Mouse (Mus musculus) megakaryocyte-erythroid progenitor cell, adult 5-6 weeks (primary cell): ENCODE measurements around the gene Gata1. TPM values are rescaled to one million over a fixed set of nuclear protein-coding genes. Genes with fewer than 3 reads are reported as not detected.
A peak's percentile ranks its signal among the peaks of the same experiment; 100 is the strongest.
"Not testable (repeated sequence)": the region's sequence is repeated elsewhere in the genome, so short reads cannot be mapped to it uniquely, and the experiment has no call there.

ENCODE experiments used
- ATAC-seq: replicated peaks from 2 replicates; pipeline ENCODE4 v1.8.0; 2016; ENCODE audit warnings: mild to moderate bottlenecking, inconsistent platforms; ENCODE audit not compliant: severe bottlenecking, poor library complexity, low FRiP score, low TSS enrichment
- total RNA-seq, 2 experiments: library from RNA; stranded (forward) in 1 of 2; stranded (reverse) in 1 of 2; fragments of 200-1000, 215-1000 nt in 1 of 2; fragments of >200 nt in 1 of 2; fragmentation: Nextera tagmentation in 1 of 2; gene quantifications; 2 replicates each; pipeline ENCODE4 v1.2.3; 2014 to 2017

Gata1 gene
- total RNA-seq, 2 experiments from 2014 or later: 145 to 213 TPM

DNA sequence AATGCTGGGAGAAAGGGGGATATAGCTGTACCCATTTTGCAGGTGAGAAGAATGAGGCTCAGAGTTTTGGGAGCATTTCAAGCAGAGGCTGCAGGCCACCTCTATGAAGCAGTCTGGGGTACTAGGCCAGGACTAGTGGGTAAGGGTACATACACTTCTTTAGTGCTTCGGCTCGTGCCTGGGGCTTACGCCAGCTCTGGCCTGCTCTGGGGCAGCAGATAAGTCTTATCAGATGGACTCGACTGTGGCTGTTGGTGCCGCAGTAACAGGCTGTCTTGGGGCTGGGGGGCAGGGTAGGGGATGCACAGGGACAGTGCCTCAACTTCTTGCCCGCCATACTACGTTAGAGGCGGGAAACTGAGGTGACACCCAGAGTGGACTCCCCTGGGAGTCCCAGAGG is 9.6 kb downstream of the Gata1 start:
- ATAC-seq: peak; percentile 66

DNA sequence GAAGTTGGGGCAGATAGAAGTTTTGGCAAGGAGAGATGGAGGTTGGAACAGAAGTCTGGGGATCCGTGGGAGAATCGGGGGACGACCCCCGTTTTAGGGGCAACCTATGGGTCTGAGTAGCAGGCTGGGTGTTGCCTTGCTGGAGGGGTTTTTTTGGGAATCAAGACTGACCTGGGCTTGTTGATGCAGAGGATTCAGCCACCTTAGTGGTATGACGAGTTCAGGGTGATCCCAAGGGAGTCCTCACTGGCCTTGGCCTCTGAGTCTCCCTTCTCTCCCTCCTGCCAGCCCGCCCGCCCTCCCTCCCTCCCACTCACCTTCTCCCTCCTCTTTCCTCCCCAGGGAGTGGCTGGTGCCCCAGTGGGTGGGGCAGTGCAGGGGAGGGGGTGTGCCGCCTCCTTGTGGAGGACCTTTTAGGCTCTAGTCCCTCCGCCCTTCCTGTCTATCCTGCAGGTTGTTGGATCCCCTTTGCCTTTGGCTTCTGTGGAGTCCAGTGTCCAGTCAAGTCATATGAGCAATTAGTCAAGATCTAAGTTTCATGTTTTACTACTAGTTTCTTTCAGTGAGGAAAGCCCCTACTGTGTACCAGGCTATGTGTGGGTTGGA is 10.2 kb downstream of the Gata1 start:
- peak; percentile 55 for ATAC-seq

DNA sequence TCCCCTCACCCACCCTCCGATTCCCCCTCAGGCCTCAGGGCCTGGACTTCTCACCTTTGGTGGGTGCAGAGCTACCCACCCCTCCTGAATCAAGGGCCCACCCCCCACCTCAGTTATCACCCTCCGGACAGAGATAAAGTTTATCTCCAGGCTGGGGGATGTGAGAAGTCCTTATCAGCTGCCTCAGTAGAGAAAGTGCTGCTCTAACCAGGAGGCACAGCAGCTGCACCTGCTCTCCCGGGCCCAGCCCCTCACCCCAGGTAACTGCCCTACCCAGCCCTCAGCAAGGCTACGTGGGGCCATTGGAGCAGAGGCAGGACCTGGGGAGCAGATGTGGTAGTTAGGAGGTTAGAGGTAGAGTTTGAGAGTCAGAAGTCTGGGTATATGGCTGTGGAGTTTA is 11.7 kb downstream of the Gata1 start:
- no peak for ATAC-seq

DNA sequence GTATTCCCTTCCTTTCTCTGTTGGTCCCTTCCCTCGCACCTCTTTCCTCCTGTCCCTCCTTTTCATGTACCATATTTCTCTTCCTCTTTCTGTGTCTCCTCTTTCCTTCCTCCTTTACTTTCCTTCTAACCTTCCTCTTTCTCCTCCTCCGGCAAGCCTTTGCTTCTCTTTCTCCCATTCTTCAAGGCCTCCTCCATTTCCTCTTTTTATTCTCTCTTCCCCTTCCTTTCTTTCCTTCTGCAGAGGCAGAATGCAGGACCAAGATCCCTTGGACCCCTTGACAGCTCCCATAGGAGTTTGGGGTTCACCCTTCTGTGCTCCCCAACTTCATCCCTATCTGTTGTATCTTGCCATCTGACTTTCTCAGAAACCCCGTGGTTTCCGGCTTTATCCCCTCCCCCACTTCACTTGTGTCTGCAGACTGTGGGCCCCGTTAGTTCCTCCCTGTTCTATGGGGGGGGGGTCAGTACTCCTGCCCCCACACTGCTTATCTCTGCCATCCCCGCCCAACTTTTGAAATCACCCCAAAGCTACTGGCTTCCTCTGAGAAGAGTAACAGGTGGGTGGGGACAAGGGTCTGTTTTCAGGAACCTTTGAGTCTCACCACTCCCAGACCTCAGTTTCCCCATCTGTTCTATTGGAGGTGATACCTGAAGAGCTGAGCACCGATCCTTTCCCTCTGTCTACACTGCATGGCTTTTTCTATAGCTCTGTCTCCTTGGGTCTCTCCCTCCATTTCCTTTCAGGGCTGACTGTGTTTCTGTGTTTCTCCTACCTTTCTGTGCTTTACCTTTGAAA is 13.8 kb downstream of the Gata1 start:
- no peak for ATAC-seq

DNA sequence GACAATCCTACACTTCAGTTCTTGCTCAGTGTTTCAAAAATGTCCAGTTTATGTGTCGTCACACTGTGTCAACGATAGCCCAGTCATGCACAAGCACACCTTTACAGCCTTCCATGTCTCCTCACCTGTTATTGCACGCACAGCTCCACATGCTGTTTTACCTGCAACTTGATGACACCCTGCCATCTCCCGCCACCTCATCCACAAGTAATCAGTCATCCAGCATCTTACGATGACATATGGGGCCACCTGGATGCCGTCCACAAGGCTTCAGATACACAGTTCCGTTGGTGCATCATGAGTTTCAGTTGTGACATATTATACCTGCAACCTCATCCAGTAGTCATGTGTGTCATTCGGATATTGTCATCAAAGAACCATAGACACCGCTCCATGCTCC is 19.0 kb downstream of the Gata1 start:
- no peak for ATAC-seq

DNA sequence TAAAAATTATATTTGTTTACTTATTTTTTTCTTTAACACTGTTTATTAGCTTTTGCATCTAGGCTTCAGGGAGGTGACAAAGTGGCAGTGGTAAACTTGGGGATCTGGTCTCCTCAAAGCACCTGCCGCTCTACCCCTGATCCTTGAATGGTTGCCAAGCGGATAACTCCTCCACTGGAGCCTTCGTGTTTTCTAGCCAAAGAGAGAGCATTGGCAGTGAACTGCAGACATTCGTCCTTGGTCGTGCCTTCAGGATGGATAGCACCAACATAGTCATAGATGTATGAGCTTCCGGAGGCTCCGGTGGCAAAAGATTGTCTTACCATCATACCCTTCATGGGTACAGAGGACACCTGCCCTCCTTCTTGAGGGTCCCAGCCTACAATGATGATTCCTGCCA is 27.8 kb downstream of the Gata1 start:
- no peak for ATAC-seq

DNA sequence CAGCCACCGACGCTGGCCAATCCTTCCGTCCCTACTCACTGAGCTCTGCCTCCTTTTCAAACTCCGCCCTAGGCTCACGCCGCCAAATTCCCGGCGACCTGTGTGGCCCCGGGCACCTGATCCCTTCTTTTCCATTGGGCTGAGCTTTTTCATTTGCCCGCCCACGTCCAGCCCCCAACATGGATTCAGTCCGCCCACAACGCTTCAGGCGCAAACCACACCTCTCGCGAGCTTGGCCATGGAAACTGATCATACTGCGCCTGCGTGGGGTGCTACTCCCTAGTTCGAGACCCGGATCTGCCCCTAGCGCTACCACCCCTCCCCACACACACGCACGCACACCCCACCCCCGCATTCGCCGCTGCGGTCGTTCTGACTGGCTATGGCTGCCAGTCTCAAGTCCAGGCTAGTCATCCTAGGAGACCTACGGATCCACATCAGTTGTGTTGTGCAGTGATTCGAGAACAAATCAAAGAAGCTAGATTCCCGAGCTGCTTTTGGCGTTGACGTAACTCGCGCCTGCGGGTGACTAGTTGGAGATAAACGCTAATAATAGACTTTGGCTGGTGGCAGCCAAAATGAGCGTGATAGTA is 29.9 kb downstream of the Gata1 start:
- peak; percentile 97 for ATAC-seq

DNA sequence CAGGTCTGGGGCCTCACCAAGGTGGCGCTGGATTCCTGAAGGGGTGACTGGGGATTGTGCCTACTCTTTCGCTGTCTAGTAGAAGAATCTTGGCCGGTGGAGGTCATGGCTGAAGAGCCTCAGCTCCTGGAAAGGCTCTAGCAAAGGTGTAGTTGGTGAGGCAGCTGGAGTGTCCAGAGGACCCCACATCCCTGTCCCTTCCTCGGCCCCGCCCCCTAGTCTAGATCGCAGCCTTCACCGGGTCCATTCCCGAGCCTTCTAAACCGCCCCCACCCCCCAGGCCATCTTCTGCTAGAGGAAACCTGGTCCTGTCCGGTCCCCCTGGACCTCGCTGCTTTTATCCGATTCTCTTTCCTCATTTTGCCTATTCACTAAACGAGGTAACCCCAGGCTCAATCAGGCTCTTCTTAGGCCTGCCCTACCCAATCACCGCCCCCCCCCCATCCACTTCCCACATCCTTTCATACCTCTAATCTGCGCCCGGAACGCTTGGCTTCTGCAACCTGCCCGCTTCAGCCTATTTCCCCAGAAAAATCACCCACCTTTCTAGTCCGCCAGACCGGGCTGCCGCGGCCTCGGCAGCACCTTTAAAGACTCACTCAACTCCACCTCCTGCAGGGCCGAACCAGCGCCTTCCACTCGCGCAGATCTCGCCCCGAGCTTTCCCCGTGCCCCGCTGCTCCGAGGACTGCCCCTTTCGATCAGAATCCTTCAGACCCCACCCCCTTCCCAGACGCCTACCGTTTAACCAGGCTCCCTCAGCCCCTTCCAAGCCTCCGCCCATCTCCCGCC is 30.6 kb downstream of the Gata1 start, which contains the start of gene Hdac6:
Hdac6 (minus strand) TSS at position 782 of the 792 bp plus-strand sequence.
- no peak for ATAC-seq

DNA sequence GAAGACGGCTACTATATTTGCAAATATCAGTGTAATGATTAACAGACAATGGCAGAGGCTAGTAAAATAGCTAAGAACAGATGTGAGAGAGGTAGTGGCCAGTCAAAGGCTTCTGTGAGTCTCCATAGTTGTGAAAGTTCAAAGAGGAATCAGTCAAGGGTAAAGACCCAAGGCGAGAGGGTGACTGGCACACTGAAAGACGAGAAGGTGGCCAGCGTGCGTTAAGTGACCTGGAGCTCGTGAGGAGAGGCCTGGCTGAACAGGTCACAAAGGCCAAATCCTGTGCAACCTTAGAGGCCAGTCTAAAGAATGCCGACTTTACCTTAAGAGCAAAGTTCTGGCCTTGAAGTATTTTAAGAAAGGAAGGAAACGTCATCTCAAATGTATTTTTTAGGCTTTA is 32.3 kb downstream of the Gata1 start:
- ATAC-seq: no peak

DNA sequence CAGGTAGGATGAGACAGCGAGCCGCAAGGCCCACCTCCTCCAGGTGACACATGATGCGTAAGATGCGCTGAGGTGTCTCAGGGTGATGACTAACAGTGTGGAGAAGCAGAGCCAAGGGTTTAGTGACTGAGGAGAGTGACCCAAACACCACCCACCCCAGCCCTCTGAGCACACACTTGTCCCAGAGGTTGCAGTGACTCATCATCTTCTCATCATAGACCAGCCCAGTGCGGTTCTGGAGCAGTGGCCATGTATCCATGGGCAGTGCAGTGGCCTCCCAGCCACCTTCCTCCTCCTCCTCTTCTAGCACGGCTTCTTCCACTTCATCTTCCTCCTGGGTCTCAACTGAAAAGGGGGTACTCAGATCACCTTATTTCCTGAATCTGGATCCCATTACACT is 40.2 kb downstream of the Gata1 start:
- no peak for ATAC-seq

DNA sequence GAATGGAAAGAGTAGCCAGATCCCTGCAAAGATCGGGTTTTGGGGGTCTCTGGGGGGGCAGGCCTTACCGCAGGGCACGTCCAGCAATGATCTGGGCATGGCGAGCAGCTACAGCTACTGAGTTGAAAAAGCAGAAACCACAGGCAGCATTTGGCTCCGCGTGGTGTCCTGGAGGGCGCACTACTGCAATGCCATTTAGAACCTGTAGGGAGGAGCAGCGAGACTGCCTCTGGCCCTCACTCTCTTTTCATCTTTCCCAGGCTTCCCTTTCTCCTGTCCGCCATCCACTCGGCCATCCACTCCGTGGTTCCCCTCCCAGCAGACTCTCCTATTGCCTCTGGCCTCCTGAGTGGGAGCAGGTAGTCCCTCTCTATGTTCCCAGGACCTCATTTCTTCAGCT is 41.0 kb downstream of the Gata1 start:
- peak; percentile 77 for ATAC-seq

DNA sequence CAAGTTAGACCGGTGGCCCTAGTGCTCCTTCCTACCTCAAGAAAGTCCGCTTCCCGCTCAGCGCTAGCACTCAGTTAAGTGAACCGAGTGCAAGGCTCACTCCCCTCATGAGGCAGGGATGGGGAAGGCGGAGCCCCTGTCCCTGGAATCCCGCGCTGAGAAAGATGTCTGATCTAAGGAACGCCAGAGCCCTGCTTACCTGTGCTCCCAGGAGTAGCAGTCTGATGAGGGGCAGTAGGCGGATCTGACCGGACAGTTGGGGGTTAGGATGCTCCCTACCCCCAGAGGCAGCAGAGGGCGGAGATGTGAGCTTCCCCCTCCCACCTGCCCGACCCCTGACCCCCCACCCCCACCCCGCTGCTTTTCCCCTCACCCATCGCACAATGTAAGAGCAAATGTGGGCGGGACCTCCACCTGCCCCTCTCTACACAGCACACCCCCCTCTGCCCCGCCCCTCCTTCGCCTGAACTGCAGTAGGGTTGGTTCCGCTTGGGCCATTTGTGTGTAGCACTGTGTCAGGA is 49.5 kb downstream of the Gata1 start, which contains the start of gene Eras:
Eras (minus strand) TSS at position 338 of the 521 bp plus-strand sequence.
- ATAC-seq: no peak

DNA sequence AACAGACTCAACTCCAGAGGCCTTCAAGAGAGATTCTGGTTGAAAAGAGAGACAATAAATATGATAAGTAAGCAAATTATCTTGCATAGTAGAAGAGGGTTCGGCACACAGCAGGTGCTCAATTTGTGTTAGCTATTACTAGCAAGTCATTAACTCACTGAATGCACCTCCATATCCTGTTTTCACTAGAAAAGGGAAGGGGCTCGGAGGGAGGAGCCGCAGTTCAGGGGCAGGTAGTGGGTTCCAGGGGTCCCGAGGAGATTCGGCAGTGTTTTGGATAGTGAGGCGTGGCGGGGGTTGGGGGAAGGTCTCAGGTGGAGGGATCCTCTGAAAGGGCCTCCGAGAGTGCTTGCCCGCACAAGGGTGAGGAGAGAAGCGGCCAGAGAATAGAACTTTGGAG is 50.8 kb downstream of the Gata1 start:
- no peak for ATAC-seq

DNA sequence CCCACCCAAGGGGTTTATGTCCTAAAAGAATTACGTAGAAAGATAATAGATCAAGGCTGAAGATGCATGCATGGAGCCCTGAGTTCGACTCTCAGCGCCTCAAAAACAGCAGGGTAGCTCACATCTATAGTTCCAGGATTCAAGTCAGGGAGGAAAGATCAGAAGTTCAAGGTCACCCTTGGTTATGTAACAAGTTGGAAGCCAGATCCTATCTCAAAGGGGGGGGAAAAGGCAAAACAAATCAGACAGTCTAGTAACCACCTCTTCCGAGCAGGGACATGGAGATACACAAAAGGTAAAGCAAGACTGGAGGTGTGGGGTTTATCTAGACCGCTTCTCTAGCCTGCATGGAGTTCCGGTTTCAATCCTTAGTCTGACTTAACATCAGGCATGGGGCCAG is 51.6 kb downstream of the Gata1 start:
- no peak for ATAC-seq

DNA sequence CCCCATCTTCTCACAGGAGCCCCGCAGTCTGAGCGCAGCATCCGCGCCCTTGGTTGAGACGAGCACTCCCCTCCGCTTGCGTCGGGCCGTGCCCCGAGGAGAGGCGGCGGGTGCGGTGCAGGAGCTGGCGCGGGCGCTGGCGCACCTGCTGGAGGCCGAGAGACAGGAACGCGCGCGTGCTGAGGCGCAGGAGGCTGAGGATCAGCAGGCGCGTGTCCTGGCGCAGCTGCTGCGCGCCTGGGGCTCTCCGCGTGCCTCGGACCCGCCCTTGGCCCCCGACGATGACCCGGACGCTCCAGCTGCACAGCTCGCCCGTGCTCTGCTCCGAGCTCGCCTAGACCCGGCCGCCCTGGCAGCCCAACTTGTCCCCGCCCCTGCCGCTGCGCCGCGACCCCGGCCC is 55.8 kb downstream of the Gata1 start:
- no peak for ATAC-seq

DNA sequence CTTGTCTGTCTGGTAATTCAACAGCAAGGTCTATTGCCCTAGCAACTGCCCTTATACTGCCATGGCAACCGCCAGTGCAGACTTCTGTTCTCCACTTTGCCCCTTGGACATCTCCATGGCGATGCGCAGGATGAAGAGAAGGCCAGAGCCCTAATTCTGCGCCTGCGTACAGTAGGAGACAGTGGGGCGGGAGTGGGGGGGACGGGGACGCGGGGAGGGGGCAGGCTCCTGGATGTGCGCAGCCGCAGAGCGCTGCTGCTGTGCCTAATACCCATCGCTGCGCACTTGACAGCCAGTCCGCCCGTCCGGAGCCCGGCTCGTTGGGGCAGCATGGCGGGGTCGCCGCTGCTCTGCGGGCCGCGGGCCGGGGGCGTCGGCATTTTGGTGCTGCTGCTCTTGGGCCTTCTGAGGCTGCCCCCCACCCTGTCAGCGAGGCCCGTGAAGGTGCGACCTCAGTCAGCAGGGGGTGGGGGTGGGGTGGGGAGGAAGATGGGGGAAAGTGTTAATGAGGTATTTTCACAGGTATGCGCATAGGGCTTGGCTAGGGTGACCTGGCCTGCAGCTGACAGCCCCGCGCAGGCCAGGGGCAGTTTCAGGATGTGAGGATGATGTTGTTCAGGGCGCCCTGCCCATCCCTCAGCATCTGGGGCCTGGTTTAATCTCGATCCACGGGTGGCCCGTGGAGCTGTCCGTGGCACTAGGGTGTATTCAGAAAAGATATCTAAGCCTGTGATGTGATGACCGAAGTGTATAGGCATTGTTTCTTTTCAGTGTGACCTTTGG is 58.1 kb downstream of the Gata1 start, which contains the start of gene Pcsk1n:
Pcsk1n (plus strand) TSS at position 222 of the 783 bp plus-strand sequence.
- no peak for ATAC-seq

DNA sequence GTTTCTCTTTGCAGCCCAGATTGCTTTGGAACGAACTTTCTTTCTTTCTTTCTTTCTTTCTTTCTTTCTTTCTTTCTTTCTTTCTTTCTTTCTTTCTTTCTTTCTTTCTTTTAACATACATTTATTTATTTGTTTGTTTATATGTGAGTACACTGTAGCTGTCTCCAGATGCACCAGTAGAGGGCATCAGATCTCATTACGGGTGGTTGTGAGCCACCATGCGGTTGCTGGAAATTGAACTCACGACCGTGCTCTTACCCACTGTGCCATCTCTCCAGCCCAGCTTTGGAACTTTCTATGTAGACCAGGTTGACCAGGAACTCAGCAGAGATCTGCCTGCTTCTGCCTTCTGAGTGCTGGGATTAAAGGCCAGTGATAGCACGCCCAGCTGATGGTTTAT is 59.9 kb downstream of the Gata1 start:
- not testable (repeated sequence) for ATAC-seq

DNA sequence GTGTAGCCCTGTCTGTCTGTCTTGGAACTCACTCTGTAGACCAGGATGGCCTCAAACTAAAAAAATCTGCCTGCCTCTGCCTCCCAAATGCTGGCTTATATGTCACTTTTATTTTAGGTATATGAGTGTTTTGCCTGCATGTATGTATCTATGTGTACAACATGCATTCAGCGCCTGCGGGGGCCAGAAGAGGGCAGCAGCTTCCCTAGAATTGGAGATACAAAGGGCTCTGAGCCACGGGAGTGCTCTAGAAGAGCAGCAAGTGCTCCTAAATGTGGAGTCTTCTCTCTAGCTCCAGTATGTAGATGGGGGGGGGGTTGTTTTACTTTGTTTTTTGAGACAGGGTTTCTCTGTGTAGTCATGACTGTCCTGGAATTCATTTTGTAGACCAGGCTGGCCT is 62.2 kb downstream of the Gata1 start:
- ATAC-seq: peak; percentile 82

DNA sequence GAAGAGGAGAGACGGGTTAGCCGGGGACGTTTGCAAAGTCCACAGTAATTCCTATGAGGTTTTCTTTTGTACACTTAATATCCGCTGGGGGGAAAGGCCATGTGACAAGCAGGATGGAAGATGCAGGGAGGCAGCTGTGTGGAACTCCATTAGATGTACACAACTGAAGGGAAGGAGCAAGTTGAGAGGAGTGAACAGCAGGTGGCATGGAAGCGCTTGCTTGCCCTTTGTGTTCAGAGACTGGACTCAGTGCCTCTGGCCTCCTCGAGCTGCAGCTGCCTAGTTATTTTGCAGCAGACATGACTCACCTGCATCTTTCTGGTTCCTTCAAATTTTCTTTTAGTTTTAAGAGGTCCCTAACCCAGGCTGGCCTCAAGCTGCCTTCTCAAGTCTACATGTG is 67.4 kb downstream of the Gata1 start:
- no peak for ATAC-seq
